Mouse (Mus musculus) small intestine, adult 2 months (tissue): ENCODE measurements around the gene Pigt. TPM values are rescaled to one million over a fixed set of nuclear protein-coding genes. Genes with fewer than 3 reads are reported as not detected.

Experiments
- H3K27ac ChIP-seq: fragments of 200-500 bp; 2 replicates; pipeline ENCODE4 v1.5.1; 2012; ENCODE audit warnings: low read depth, low read length, control low read depth, inconsistent platforms; ENCODE audit not compliant: insufficient read depth
- H3K27me3 ChIP-seq: fragments of 200-500 bp; 2 replicates; pipeline ENCODE4 v1.6.1; 2012; ENCODE audit warnings: mild to moderate bottlenecking, moderate library complexity, low read length, inconsistent platforms; ENCODE audit not compliant: control insufficient read depth, insufficient read depth
- H3K36me3 ChIP-seq: fragments of 200-500 bp; 2 replicates; pipeline ENCODE4 v1.6.1; 2012; ENCODE audit warnings: mild to moderate bottlenecking, low read length, control low read depth, inconsistent platforms; ENCODE audit not compliant: control insufficient read depth, insufficient read depth
- H3K4me1 ChIP-seq: fragments of 200-500 bp; 2 replicates; pipeline ENCODE4 v1.6.1; 2012; ENCODE audit warnings: low read length, inconsistent platforms, mixed read lengths; ENCODE audit not compliant: control insufficient read depth, insufficient read depth, insufficient read length
- H3K4me3 ChIP-seq: fragments of 200-500 bp; 2 replicates; pipeline ENCODE4 v1.5.1; 2012; ENCODE audit warnings: low read depth, mild to moderate bottlenecking, control low read depth, inconsistent platforms, low read length, moderate library complexity
- CTCF ChIP-seq: fragments of 200-500 bp; IDR thresholded peaks from 2 replicates; pipeline ENCODE4 v1.5.1; 2012; ENCODE audit warnings: low read depth, mild to moderate bottlenecking, control low read depth, inconsistent platforms, low read length, moderate library complexity, mixed read lengths; ENCODE audit not compliant: insufficient replicate concordance, insufficient read length; ENCODE audit errors: extremely low read depth
- POLR2A ChIP-seq: fragments of 200-500 bp; IDR thresholded peaks from 2 replicates; pipeline ENCODE4 v1.6.1; 2012; ENCODE audit warnings: low read depth, mild to moderate bottlenecking, control low read depth, inconsistent platforms, low read length, moderate library complexity
- WGBS: fragments of 180-500 bp; shearing (Covaris S2); methylation state at CpG from one replicate; pipeline ENCODE4 v1.1.7; 2018; 5-methylcytosine and 5-hydroxymethylcytosine counted together
- polyA plus RNA-seq: library from polyadenylated mRNA; depleted of rRNA; stranded (reverse); fragments of >200 nt; gene quantifications from 2 replicates; pipeline ENCODE4 v1.2.3, GENCODE M21; 2012

Pigt gene
- polyA plus RNA-seq, 1 experiment: 171 TPM

DNA sequence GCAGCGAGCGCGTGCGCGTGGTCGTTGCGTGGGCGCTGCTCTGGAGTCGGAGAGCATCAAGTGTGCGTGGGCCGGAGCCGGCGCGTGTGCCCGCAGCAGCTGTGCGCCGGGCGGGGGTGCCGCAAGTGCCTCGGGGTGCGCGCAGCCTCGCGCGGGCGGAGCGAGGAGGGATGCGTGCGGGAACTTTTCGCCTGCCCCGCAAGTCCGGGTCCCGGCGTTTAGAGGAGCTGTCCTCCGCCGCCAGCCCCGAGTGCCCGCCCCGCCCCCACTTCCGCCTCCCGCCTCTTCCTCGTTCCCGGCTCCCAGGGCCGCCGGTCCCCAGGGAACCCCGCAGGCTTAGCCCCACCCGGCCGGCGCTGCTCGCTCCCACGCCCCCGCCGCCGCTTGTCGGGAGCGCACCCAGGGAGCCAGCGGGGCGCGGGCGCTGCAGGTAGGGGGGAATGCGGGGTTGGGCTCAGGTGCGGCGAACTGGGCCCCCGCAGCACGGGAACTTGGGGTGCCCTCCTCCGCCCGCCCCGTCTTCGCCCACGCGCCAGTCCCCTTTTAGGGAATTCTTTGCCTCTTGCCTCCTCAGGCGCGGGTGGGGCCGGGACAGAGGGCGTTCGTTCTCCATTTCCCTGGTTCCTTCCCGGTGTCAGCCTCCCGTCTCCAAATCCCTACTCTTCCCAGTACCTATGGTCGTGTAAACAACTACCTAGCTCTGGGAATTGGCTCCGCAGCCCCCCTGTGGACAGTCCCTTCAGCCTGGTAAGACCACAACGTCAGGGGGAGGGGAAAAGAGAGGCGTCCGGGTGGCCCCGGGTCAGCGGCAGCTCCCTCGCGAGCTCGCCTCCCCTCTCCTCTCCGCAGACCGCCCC, 10.8 kb upstream of the Pigt start:
- TF ChIP-seq CTCF (no peak), POLR2A (no peak)
- peak overlapping the region; percentile 26 for H3K27ac ChIP-seq
- WGBS: under 1% methylated on average over 89 of the region's 90 CpGs

DNA sequence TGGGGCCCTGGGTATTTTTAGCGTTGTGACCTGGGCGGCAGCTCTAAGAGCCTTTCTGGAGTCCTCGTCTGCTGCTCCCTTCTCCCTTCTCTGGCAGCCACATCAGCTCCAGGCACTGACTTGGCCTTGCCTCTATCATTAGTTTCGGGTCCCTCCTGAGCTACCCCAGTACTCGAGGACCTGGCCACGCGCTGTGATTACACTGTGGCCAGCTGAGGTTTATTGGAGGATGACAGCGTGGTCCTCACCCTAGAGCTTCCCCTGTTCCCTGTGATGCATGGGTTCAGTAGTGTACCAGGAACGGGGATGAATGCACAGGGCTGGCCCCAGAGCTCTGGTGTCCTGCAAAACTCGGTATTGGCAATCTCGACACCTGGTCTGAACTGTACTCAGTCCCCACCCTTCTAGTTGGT, 10.2 kb upstream of the Pigt start:
- WGBS: 3% methylated on average over 11 of the region's 11 CpGs
- peak overlapping the region; percentile 26 for H3K27ac ChIP-seq

More for the DNA sequence above, 10.8 kb upstream of the Pigt start:
- Histone ChIP-seq H3K27me3 (no peaks in the 10 kb centered on the region), H3K36me3 (peaks cover 11% of the 10 kb centered on the region), H3K4me3 (peak overlapping the region; percentile 82), H3K4me1 (peaks cover 18% of the 10 kb centered on the region)

DNA sequence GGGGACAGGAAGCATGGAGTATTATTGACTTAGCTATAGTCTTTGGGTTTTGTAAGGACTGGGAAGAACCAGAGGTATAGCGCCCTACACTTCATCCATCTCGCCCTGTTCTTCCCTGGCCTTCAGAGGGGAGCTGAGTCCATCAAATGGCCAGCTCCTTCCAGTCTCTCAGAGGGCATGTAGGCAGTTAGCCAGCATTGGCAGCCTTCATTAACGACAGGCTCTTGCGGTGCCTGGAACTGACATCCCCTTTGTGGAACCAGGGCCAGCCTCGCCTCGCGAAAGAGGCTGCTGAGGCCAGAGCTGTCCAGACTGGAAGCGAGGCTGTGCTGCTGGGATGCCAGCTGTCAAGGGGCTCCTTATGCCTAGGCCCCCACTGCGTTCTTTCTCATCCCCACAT, 9.5 kb upstream of the Pigt start:
- Histone ChIP-seq H3K36me3 (peaks cover 11% of the 10 kb centered on the region), H3K27ac (no peak overlapping the region), H3K4me1 (peaks cover 18% of the 10 kb centered on the region), H3K4me3 (no peak overlapping the region), H3K27me3 (no peaks in the 10 kb centered on the region)
- TF ChIP-seq POLR2A (no peak), CTCF (no peak)
- WGBS: 79% methylated on average over 9 of the region's 9 CpGs

More for the DNA sequence above, 10.2 kb upstream of the Pigt start:
- H3K4me3 ChIP-seq: peak overlapping the region; percentile 82
- H3K4me1 ChIP-seq: peaks cover 18% of the 10 kb centered on the region
- H3K36me3 ChIP-seq: peaks cover 11% of the 10 kb centered on the region
- H3K27me3 ChIP-seq: no peaks in the 10 kb centered on the region
- no peak for TF ChIP-seq POLR2A
- no peak for TF ChIP-seq CTCF

DNA sequence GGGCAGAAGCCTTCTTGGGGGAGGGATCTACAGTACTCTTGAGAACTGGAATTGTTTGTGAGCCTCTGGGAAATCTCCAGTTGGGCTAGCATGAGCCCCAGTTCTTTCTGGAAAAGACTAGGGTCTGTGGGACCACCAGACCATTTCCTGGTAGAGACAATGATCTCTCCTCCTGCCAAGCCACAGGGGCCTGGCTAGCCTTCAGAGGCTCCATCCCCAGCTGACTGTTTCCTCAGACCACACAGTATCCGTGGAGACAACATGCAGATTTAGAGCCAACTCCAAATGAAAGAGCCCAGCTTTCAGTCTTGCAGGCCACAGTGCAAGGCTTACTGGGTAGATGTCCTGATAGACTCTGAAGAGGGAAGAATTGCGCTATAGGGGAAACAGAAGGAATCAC, 3.2 kb upstream of the Pigt start:
- Histone ChIP-seq H3K27ac (no peak overlapping the region), H3K4me3 (no peak overlapping the region), H3K27me3 (no peaks in the 10 kb centered on the region), H3K36me3 (peaks cover 11% of the 10 kb centered on the region), H3K4me1 (0 out of 2 replicates have a peak, but pooled peaks cover 3% of the 10 kb centered on the region)
- 62% methylated on average over 2 of the region's 2 CpGs for WGBS
- no peak for TF ChIP-seq POLR2A
- no peak for TF ChIP-seq CTCF

DNA sequence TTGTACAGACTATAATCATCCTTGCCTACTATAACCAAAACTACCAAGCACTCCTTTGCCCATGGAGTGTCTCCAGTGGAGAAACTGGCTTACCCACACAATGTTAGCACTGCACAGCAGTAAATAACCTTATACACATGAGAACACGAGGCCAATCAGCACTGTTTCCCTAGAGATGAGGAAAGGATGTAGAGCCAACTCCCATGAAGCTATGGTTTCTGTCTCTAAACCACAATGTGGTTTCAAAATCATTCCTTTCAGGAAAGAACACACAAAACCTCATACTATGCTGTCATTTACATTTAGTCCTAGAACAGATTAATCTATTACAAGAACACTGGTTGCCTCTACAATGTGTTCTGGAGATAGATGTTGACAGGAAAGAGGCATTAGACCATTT, 989 bp upstream of the Pigt start:
- TF ChIP-seq POLR2A: no peak
- no peak for TF ChIP-seq CTCF
- H3K27me3 ChIP-seq: no peaks in the 10 kb centered on the region
- 0 out of 2 replicates have a peak, but pooled peaks cover 3% of the 10 kb centered on the region for H3K4me1 ChIP-seq
- H3K4me3 ChIP-seq: no peak overlapping the region
- WGBS: 25% methylated on average over 1 of the region's 1 CpGs
- H3K36me3 ChIP-seq: peaks cover 13% of the 10 kb centered on the region
- H3K27ac ChIP-seq: no peak overlapping the region

DNA sequence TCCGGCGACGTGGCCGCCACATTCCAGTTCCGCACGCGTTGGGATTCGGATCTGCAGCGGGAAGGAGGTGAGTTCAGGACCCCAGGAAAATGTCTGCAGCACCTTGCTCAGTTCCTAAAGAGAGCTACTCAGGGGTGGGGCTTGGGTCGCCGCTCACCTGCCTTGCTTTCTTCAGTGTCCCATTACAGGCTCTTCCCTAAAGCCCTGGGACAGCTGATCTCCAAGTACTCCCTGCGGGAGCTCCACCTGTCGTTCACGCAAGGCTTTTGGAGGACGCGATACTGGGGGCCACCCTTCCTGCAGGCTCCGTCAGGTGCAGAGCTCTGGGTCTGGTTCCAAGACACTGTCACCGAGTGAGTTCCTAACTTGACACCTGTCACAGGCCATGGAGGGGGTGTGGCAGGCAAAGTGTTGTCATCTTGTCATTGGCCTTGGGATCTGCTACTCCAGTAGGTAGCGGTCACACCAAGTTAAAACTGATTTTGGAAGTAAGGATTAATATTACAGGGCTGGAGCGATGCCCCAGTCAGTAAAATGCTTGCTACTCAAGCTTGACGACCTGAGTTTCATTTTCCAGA, 460 bp downstream of the Pigt start:
- Histone ChIP-seq H3K27ac (no peak overlapping the region), H3K27me3 (no peaks in the 10 kb centered on the region), H3K4me3 (peak overlapping the region; percentile 99), H3K4me1 (0 out of 2 replicates have a peak, but pooled peaks cover 3% of the 10 kb centered on the region), H3K36me3 (peaks cover 25% of the 10 kb centered on the region)
- 4% methylated on average over 21 of the region's 21 CpGs for WGBS
- TF ChIP-seq CTCF (no peak; the same call in 1 of the 2 replicates), POLR2A (no peak)

DNA sequence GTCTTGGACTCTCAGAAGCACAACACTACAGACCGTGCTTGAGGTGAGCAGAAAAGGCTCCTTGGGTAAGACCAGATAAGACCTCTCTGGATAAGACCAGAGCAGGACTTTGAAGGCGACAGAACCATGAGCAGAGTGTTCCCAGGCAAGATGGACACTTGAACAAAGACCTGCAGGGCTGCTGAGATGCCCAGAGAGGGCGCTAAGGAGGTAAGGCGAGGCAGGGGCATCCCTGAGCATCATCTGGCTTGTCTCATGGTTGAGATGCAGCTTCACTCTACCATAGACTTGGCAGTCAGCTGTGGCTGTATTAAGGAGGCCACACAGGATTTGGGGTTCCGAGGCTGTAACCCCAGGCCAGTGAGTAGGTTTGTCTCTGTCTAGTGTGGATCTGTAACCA, 2.0 kb downstream of the Pigt start:
- Histone ChIP-seq H3K27me3 (no peaks in the 10 kb centered on the region), H3K27ac (no peak overlapping the region), H3K36me3 (peaks cover 40% of the 10 kb centered on the region), H3K4me1 (0 out of 2 replicates have a peak, but pooled peaks cover 3% of the 10 kb centered on the region), H3K4me3 (no peak overlapping the region)
- 76% methylated on average over 5 of the region's 5 CpGs for whole genome bisulfite sequencing
- TF ChIP-seq CTCF (0 out of 2 replicates have a peak, but pooled peaks have one; percentile 5), POLR2A (no peak)

DNA sequence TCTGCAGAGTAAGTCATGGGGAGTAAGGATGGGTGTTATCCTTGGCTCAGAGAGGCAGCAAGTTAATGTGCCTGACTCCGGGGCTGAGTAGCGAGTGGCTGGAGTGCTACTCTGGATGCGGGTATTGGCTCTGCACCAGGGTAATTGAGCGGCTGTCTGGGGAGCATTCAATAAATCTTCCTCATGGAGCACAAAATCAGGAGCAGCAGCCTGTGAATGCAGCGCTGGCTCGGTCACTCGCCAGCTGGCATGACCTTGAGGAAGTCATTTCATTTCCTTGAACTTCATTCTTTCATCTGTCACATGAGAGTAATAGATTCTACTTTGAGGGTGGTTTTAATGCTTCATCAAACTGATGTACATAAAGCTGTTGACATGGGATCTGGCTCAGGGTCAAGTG, 3.2 kb downstream of the Pigt start:
- TF ChIP-seq POLR2A (no peak), CTCF (no peak)
- 68% methylated on average over 7 of the region's 7 CpGs for WGBS
- no peak overlapping the region for H3K4me3 ChIP-seq
- no peak overlapping the region for H3K27ac ChIP-seq
- peaks cover 50% of the 10 kb centered on the region for H3K36me3 ChIP-seq
- H3K27me3 ChIP-seq: no peaks in the 10 kb centered on the region
- H3K4me1 ChIP-seq: 0 out of 2 replicates have a peak, but pooled peaks cover 3% of the 10 kb centered on the region
